Mouse (Mus musculus) cerebellum, adult 9-10 months (tissue): ENCODE results near the gene Gmfg.

Source experiments
- DNase-seq: peaks from one replicate; pipeline ENCODE4 v3.0.0; 2022

The Gmfg gene

GRCm38 (mm10) chr7:28488030-28488491 lies 50.8 kb downstream of the Gmfg start:
- no peak for DNase-seq

GRCm38 (mm10) chr7:28490410-28490809 lies 53.2 kb downstream of the Gmfg start:
- peak; percentile 89 for DNase-seq

- DNase-seq = no peak
Measured at GRCm38 (mm10) chr7:28490903-28491302, 53.7 kb downstream of the Gmfg start.

GRCm38 (mm10) chr7:28492310-28492709 lies 55.1 kb downstream of the Gmfg start:
- no peak for DNase-seq

- DNase-seq = no peak
Measured at GRCm38 (mm10) chr7:28495426-28495825, 58.2 kb downstream of the Gmfg start.
